Mouse (Mus musculus) B cell, adult 2 months (primary cell): Measurements from ENCODE around the gene Lasp1.

ENCODE experiments used
- DNase-seq, 2 experiments: peaks; one replicate each; pipeline ENCODE4 v3.0.0; 2022

Lasp1 gene

GRCm38 (mm10) chr11:97811569-97812362 lies 13.0 kb downstream of the Lasp1 start:
- no peak for DNase-seq

- no peak for DNase-seq
Observed at GRCm38 (mm10) chr11:97812491-97812921, 13.7 kb downstream of the Lasp1 start.

GRCm38 (mm10) chr11:97813085-97813484 lies 14.3 kb downstream of the Lasp1 start:
- DNase-seq, result no peak

- DNase-seq, result no peak
Observed at GRCm38 (mm10) chr11:97813746-97814515, 15.1 kb downstream of the Lasp1 start.

- no peak for DNase-seq
Observed at GRCm38 (mm10) chr11:97815736-97816135, 16.9 kb downstream of the Lasp1 start.

- DNase-seq, result no peak
Observed at GRCm38 (mm10) chr11:97816176-97816575, 17.4 kb downstream of the Lasp1 start.

- DNase-seq, result no peak
Observed at GRCm38 (mm10) chr11:97816916-97817315, 18.1 kb downstream of the Lasp1 start.

- DNase-seq, result no peak
Observed at GRCm38 (mm10) chr11:97817379-97817778, 18.6 kb downstream of the Lasp1 start.

GRCm38 (mm10) chr11:97818003-97818402 lies 19.2 kb downstream of the Lasp1 start:
- no peak for DNase-seq

- no peak for DNase-seq
Observed at GRCm38 (mm10) chr11:97818571-97818970, 19.8 kb downstream of the Lasp1 start.

- no peak for DNase-seq
Observed at GRCm38 (mm10) chr11:97819102-97819501, 20.3 kb downstream of the Lasp1 start.

- no peak for DNase-seq
Observed at GRCm38 (mm10) chr11:97819923-97820322, 21.1 kb downstream of the Lasp1 start.

GRCm38 (mm10) chr11:97820840-97821239 lies 22.0 kb downstream of the Lasp1 start:
- DNase-seq, result no peak

GRCm38 (mm10) chr11:97821401-97822064 lies 22.7 kb downstream of the Lasp1 start:
- no peak for DNase-seq

- no peak for DNase-seq
Observed at GRCm38 (mm10) chr11:97822840-97823603, 24.2 kb downstream of the Lasp1 start.

GRCm38 (mm10) chr11:97824168-97824567 lies 25.4 kb downstream of the Lasp1 start:
- no peak for DNase-seq

- no peak for DNase-seq
Observed at GRCm38 (mm10) chr11:97824895-97825294, 26.1 kb downstream of the Lasp1 start.

GRCm38 (mm10) chr11:97825295-97825694 lies 26.5 kb downstream of the Lasp1 start:
- DNase-seq, result peak; percentile 57 to 61

- DNase-seq, result peak; percentile 15 to 21
Observed at GRCm38 (mm10) chr11:97825971-97826370, 27.2 kb downstream of the Lasp1 start.

GRCm38 (mm10) chr11:97826414-97826813 lies 27.6 kb downstream of the Lasp1 start:
- DNase-seq, result no peak

GRCm38 (mm10) chr11:97827654-97828053 lies 28.9 kb downstream of the Lasp1 start:
- DNase-seq, result no peak

- DNase-seq, result peak; percentile 16
Observed at GRCm38 (mm10) chr11:97829365-97829764, 30.6 kb downstream of the Lasp1 start.
